Mouse (Mus musculus) intestine, embryonic 14.5 days (tissue): ENCODE measurements at regions not wholly inside any gene's neighbourhood (a gene's known extent, or its start where the extent isn't known, plus 50 kb on each side); places are given as distances from the start of the nearest gene placed in this dataset.

Experiments
- ATAC-seq: fragments of 200-750 bp; cut with Nextera tagmentation; replicated peaks from 2 replicates; pipeline ENCODE4 v1.8.0; 2017; ENCODE audit warnings: low read depth, moderate number of reproducible peaks, moderate TSS enrichment, moderate library complexity; ENCODE audit not compliant: low FRiP score, low TSS enrichment
- DNase-seq: peaks from one replicate; pipeline ENCODE4 v3.0.0-alpha.2; 2018; ENCODE audit warnings: low spot score
- H3K27ac ChIP-seq: fragments of 300-500 bp; sonication (generic); 2 replicates; pipeline ENCODE4 v1.5.1; 2014; ENCODE audit warnings: low read depth, mild to moderate bottlenecking, control low read depth
- H3K27me3 ChIP-seq: fragments of 300-500 bp; sonication (generic); replicated peaks from 2 replicates; pipeline ENCODE4 v1.6.1; 2014; ENCODE audit warnings: low read length, control low read depth; ENCODE audit not compliant: control insufficient read depth, insufficient read depth
- H3K36me3 ChIP-seq: fragments of 300-500 bp; sonication (generic); 2 replicates; pipeline ENCODE4 v1.6.1; 2014; ENCODE audit warnings: low read length, control low read depth; ENCODE audit not compliant: control insufficient read depth, insufficient read depth
- H3K4me1 ChIP-seq: fragments of 300-500 bp; sonication (generic); replicated peaks from 2 replicates; pipeline ENCODE4 v1.6.1; 2014; ENCODE audit warnings: low read length, control low read depth, mixed read lengths; ENCODE audit not compliant: control insufficient read depth, insufficient read depth
- H3K4me2 ChIP-seq: fragments of 300-500 bp; sonication (generic); 2 replicates; pipeline ENCODE4 v1.6.1; 2014; ENCODE audit warnings: low read length
- H3K4me3 ChIP-seq: fragments of 300-500 bp; sonication (generic); 2 replicates; pipeline ENCODE4 v1.5.1; 2014; ENCODE audit warnings: low read depth, low read length, control low read depth, mixed read lengths
- H3K9ac ChIP-seq: fragments of 300-500 bp; sonication (generic); 2 replicates; pipeline ENCODE4 v1.6.1; 2014; ENCODE audit warnings: mild to moderate bottlenecking, low read length
- H3K9me3 ChIP-seq: fragments of 300-500 bp; sonication (generic); 2 replicates; pipeline ENCODE4 v1.6.1; 2016; ENCODE audit warnings: low read length, control low read depth; ENCODE audit not compliant: control insufficient read depth
- WGBS: fragments of 180-500 bp; shearing (Covaris S2); extraction: QIAGEN DNeasy Blood & Tissue Kit; methylation state at CpG from one replicate; pipeline ENCODE4 v1.1.7; 2014; 5-methylcytosine and 5-hydroxymethylcytosine counted together

GRCm38 (mm10) chr4:29152134-29152867 is 339.4 kb downstream of the Epha7 start:
- H3K9ac ChIP-seq = no peak overlapping the region
- H3K36me3 ChIP-seq = no peaks in the 10 kb centered on the region
- H3K27me3 ChIP-seq = no peaks in the 10 kb centered on the region
- ATAC-seq = no peak
- no peaks in the 10 kb centered on the region for H3K4me1 ChIP-seq
- no peaks in the 10 kb centered on the region for H3K9me3 ChIP-seq
- no peak for DNase-seq
- no peak overlapping the region for H3K4me2 ChIP-seq
- H3K27ac ChIP-seq = no peak overlapping the region
- H3K4me3 ChIP-seq = no peak overlapping the region
- 73% methylated on average over 6 of the region's 6 CpGs for WGBS

DNA sequence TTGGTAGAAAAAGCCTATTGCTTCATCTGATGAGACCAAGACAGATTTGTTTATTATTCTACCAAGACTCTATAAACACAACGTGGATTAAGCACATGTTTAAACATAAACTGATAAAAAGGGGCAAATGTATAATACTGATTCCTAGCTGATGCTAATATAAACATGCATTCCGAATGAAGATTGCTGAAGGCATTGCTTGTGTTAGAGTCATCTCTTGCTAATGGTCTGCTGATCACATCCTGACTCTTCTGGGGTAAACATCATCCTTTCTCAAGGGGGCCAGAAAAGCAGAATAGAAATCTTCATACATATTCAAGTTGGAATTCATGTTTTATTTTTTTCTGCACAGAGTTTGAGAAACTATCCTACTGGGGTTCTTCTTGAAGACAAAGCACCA is 369.6 kb downstream of the Epha7 start:
- H3K36me3 ChIP-seq = no peaks in the 10 kb centered on the region
- H3K9ac ChIP-seq = no peak overlapping the region
- H3K27ac ChIP-seq = no peak overlapping the region
- H3K27me3 ChIP-seq = no peaks in the 10 kb centered on the region
- no peak for ATAC-seq
- DNase-seq = no peak
- H3K9me3 ChIP-seq = peaks cover 5% of the 10 kb centered on the region; the same call in 1 of the 2 replicates
- H3K4me3 ChIP-seq = no peak overlapping the region
- WGBS = 33% methylated on average over 2 of the region's 2 CpGs
- H3K4me2 ChIP-seq = no peak overlapping the region
- H3K4me1 ChIP-seq = no peaks in the 10 kb centered on the region

DNA sequence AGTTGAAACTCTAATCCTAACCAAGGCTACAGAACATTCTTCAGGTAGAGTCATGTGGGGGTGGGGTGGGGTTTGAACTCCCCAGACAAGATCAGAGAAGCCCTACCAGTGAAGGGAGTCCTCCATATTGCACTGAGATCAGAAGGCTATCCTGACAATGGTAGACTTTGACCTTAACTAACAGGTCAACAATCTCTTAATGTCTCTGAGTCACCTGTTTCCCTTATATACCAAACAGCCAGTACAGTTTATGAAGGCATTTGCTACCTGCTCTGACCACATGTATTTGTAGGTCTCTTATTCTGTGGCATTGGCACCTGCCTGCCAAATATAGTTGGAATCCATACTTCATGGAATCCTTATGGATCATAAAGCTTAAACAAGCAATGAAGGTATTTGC is 370.5 kb downstream of the Epha7 start:
- H3K4me1 ChIP-seq = no peaks in the 10 kb centered on the region
- H3K36me3 ChIP-seq = no peaks in the 10 kb centered on the region
- no peak overlapping the region for H3K4me2 ChIP-seq
- no peaks in the 10 kb centered on the region for H3K27me3 ChIP-seq
- no peak overlapping the region for H3K4me3 ChIP-seq
- ATAC-seq (peak; percentile 54; the same call in 1 of the 2 replicates), DNase-seq (no peak)
- H3K9ac ChIP-seq = no peak overlapping the region
- H3K27ac ChIP-seq = no peak overlapping the region
- peaks cover 5% of the 10 kb centered on the region; the same call in 1 of the 2 replicates for H3K9me3 ChIP-seq

- 78% methylated on average over 2 of the region's 2 CpGs for WGBS
- Histone ChIP-seq H3K27ac (no peak overlapping the region), H3K4me3 (no peak overlapping the region), H3K4me2 (no peak overlapping the region), H3K9ac (no peak overlapping the region), H3K9me3 (peaks cover 5% of the 10 kb centered on the region; the same call in 1 of the 2 replicates), H3K4me1 (no peaks in the 10 kb centered on the region), H3K36me3 (no peaks in the 10 kb centered on the region), H3K27me3 (no peaks in the 10 kb centered on the region)
- ATAC-seq (peak; percentile 26; the same call in 1 of the 2 replicates), DNase-seq (no peak)
Measured at GRCm38 (mm10) chr4:29183818-29184217, 370.9 kb downstream of the Epha7 start.

- H3K4me2 ChIP-seq = no peak overlapping the region
- no peak overlapping the region for H3K4me3 ChIP-seq
- no peaks in the 10 kb centered on the region for H3K36me3 ChIP-seq
- no peak overlapping the region for H3K27ac ChIP-seq
- H3K9me3 ChIP-seq = no peaks in the 10 kb centered on the region
- H3K4me1 ChIP-seq = no peaks in the 10 kb centered on the region
- H3K9ac ChIP-seq = no peak overlapping the region
- DNase-seq = no peak
- ATAC-seq = no peak
- no peaks in the 10 kb centered on the region for H3K27me3 ChIP-seq
Measured at GRCm38 (mm10) chr4:29200976-29201375, 388.0 kb downstream of the Epha7 start.
